Mouse (Mus musculus) frontal cortex, adult 2 months (tissue): ENCODE measurements at regions not wholly inside any gene's neighbourhood (a gene's known extent, or its start where the extent isn't known, plus 50 kb on each side); places are given as distances from the start of the nearest gene placed in this dataset.

Experiments used
- DNase-seq, 2 experiments: peaks; one replicate each; pipeline ENCODE4 v3.0.0; 2022; ENCODE audit warnings: low spot score in 1 of 2; ENCODE audit errors: extremely low spot score in 1 of 2

DNA sequence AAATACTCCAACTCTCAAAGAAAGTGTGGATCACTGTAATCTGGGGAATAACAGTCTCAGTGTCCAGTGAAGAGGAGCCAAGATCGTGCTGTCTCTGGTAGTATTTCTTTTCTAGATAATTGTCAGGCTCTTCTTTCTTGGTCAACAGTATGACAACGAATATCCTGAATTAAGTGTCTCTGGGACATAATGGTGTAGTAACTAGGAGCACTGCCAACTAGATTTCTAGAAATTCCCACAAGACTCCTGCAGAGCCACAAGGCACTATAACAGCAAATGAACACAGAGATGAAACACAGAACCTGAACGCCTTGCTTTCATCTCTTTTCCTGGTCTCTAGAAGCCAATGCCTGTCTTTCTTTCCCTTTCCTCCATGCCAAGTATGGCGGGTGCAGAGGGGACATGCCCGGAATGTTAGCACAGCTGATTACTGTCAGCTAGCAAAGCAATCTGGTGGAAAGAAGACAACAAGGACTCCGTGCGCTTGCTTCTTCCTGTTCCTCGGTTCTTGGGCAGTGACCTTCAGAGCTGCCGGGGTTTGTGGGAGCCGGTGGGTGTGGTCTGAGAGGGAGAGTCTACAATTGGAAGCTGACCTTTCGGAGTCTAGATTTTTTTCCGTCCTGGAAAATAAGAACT is 122.7 kb upstream of the Adamts9 start:
- DNase-seq = peak in 1 of 2 experiments; percentile 8

DNA sequence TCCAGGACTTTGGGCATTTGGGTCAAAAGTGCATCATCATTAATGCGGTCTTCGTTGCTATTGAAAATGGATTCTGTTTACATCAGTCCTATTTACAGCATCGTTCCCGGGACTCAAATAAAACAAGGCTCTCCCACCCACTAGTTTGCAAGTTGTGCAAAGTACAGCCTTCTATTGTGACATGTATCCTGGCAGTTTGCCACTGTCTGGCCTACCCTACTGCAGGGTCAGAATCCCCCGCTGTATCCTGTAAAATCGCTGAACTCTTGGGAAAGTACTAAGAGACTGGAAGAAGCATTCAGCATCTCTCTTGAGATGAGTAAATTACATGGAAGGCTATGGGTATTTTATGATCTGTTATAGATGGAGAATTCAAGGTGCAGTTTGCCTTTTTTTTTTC is 122.1 kb upstream of the Adamts9 start:
- no peak for DNase-seq

DNA sequence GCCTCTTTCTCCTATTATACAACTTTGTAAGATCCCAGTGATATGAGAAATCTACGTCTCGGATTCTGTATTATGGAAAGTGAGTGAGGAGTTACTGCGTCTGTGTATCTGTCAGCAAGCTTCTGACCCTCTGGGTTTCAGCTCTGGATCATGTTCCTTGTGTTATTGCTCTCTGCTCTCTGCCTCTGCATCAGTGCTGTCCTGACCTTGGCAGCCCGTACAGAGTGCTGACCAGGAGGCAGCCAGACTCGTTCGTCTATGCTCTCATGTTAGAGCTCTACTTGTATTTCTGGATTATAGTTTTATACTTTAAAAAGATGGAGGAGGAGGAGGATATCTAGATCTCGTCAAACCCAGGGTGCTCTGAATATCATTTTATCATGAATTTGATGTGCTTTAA is 121.1 kb upstream of the Adamts9 start:
- no peak for DNase-seq

DNA sequence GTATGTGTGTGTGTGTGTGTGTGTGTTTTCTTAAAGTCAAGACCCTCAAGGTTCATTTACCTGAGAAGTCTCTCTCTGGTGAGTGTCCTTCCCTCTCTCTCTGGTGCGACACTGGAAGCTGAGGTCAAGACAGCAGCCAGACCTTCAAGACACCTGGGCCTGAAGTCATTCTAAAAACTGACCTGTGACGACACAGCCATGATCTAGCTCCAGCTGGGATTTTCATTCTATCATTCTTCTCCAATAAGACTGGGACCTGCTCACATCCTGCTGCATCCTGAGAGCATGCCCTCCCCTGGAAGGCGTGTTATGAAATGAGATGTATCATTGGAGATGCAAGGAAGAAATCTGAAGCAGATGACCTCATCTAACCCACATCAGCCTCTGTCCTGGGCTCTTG is 118.4 kb upstream of the Adamts9 start:
- no peak for DNase-seq

DNA sequence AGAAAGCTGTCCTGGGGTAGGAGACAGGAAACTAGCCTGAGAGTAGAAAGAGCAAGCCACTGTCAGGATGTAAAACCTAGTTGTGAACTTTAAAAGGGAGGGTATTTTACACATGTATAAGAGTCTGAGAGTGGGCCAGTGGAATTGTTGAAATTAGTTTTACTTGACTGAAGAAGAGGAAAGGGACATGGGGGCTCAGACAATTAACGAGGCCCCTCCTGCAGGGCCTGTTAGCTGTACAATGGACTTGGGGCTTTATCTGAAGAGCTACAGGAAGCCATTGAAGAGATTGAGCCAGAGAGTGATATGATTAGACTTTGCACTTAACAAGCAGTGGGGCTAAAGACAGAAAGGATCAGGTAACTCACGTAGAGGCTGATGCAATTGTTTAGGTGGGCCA is 102.2 kb upstream of the Adamts9 start:
- DNase-seq = no peak

GRCm38 (mm10) chr6:93041041-93041440 is 97.7 kb upstream of the Adamts9 start:
- no peak for DNase-seq

- no peak for DNase-seq
Observed at GRCm38 (mm10) chr6:93031812-93032330, 88.6 kb upstream of the Adamts9 start.

DNA sequence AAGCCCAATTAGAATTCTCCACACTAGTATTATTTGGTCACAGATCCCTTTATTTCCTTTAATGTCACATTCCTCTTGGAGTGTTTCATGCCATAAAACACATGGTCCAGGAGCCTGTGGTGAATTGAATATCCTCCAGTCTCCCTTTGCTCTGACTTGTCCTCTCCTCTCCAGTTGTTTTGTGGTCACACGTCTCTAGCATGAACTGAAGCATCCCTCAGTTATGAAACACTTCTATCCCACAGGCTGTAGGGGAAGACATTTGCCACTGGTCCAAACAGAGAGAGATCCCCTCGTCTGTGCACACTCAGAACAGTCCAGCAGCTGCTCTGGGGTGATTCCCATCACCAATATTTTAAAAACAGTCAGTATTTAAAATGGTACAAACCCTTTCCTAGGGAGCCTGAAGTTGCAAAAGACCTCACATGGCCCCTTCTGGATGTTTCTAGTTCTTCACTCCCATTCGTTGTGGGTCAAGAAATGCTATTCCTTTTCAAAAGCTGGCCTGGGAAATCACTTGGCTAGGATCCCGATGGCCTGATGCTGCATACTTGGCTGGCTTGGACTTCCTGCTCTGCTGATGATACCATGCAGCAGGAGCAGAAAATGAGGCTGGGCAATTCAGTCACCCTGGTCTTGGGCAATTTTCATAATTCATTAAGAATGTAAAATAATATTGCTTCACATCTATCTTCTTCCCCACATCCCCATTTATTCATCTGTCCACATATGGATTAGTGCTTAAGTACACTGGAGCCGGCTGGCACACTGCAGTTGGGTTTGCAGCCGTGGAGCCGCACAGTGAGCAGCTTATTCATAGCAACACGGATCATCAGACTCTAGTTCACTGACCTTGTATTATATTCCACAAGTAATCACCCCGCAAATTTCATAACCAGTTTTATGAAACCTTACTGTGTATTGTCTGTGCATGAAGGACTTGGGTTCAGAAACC is 83.1 kb upstream of the Adamts9 start:
- DNase-seq = no peak

DNA sequence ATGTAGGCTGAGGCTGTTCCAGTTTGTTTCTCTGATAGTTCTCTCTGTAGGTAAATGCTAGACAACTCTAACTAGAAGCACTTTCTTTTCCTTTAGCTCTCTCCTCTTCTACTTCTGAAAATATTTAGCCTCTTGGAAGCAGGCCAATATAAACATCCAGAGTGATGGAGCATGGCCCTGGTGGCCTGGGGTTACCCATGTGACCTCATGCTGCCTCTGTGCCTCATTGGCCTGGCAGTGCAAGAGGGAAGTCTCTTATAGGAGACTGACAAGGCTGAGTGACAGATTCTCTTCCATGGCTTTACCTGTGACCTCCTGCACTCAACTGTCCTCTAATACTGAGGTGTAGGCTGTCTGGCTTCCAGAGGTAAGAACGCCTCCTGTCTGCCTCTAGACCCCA is 71.2 kb upstream of the Adamts9 start:
- no peak for DNase-seq

- DNase-seq = no peak
Observed at GRCm38 (mm10) chr6:93011906-93012305, 68.6 kb upstream of the Adamts9 start.

- peak in 1 of 2 experiments; percentile 26 for DNase-seq
Observed at GRCm38 (mm10) chr6:93004587-93005240, 61.4 kb upstream of the Adamts9 start.

- DNase-seq = no peak
Observed at GRCm38 (mm10) chr6:93003812-93004211, 60.5 kb upstream of the Adamts9 start.

- DNase-seq = no peak
Observed at GRCm38 (mm10) chr6:92993647-92994046, 50.4 kb upstream of the Adamts9 start.
